Mouse (Mus musculus) heart, embryonic 11.5 days (tissue): ENCODE results near the gene Gm16181. TPM values are rescaled to one million over a fixed set of nuclear protein-coding genes. Genes with fewer than 3 reads are reported as not detected.

Source experiments
- ATAC-seq: fragments of 200-750 bp; cut with Nextera tagmentation; replicated peaks from 2 replicates; pipeline ENCODE4 v1.8.0; 2017; ENCODE audit warnings: moderate library complexity; ENCODE audit not compliant: insufficient number of reproducible peaks, low FRiP score, low TSS enrichment
- H3K27ac ChIP-seq: fragments of 300-500 bp; sonication (generic); 2 replicates; pipeline ENCODE4 v1.5.1; 2014; ENCODE audit warnings: mild to moderate bottlenecking, low read depth, low read length
- H3K27me3 ChIP-seq: fragments of 300-500 bp; sonication (generic); 2 replicates; pipeline ENCODE4 v1.6.1; 2014; ENCODE audit warnings: mild to moderate bottlenecking, low read length, mixed read lengths; ENCODE audit not compliant: control insufficient read depth, insufficient read depth
- H3K36me3 ChIP-seq: fragments of 300-500 bp; sonication (generic); 2 replicates; pipeline ENCODE4 v1.6.1; 2014; ENCODE audit warnings: mild to moderate bottlenecking, low read length, moderate library complexity, mixed read lengths; ENCODE audit not compliant: control insufficient read depth, insufficient read depth
- H3K4me1 ChIP-seq: fragments of 300-500 bp; sonication (generic); 2 replicates; pipeline ENCODE4 v1.6.1; 2014; ENCODE audit warnings: low read length; ENCODE audit not compliant: control insufficient read depth, insufficient read depth
- H3K4me2 ChIP-seq: fragments of 300-500 bp; sonication (generic); 2 replicates; pipeline ENCODE4 v1.6.1; 2014; ENCODE audit warnings: mild to moderate bottlenecking, moderate library complexity
- H3K4me3 ChIP-seq: fragments of 300-500 bp; sonication (generic); 2 replicates; pipeline ENCODE4 v1.5.1; 2014; ENCODE audit warnings: low read depth, low read length
- H3K9ac ChIP-seq: fragments of 300-500 bp; sonication (generic); 2 replicates; pipeline ENCODE4 v1.6.1; 2014; ENCODE audit warnings: mild to moderate bottlenecking, low read depth, low read length, moderate library complexity
- H3K9me3 ChIP-seq: fragments of 300-500 bp; sonication (generic); replicated peaks from 2 replicates; pipeline ENCODE4 v1.6.1; 2016; ENCODE audit warnings: low read length; ENCODE audit not compliant: control insufficient read depth
- WGBS: fragments of 180-500 bp; shearing (Covaris S2); extraction: QIAGEN DNeasy Blood & Tissue Kit; methylation state at CpG from one replicate; pipeline ENCODE4 v1.1.7; 2014; ENCODE audit not compliant: insufficient replicate concordance; 5-methylcytosine and 5-hydroxymethylcytosine counted together
- microRNA-seq: library from miRNA; unstranded; fragments of <30 nt; microRNA quantifications from one replicate; pipeline ENCODE4, GENCODE M21; 2016; ENCODE audit warnings: borderline number of aligned reads
- polyA plus RNA-seq: library from polyadenylated mRNA; unstranded; fragments of >200 nt; fragmentation: Nextera tagmentation; extraction: Ambion mirVana; gene quantifications from 2 replicates; pipeline ENCODE4 v1.2.1, GENCODE M21; 2014

The Gm16181 gene
- polyA plus RNA-seq, 1 experiment from 2014 or later = 0.44 TPM

DNA sequence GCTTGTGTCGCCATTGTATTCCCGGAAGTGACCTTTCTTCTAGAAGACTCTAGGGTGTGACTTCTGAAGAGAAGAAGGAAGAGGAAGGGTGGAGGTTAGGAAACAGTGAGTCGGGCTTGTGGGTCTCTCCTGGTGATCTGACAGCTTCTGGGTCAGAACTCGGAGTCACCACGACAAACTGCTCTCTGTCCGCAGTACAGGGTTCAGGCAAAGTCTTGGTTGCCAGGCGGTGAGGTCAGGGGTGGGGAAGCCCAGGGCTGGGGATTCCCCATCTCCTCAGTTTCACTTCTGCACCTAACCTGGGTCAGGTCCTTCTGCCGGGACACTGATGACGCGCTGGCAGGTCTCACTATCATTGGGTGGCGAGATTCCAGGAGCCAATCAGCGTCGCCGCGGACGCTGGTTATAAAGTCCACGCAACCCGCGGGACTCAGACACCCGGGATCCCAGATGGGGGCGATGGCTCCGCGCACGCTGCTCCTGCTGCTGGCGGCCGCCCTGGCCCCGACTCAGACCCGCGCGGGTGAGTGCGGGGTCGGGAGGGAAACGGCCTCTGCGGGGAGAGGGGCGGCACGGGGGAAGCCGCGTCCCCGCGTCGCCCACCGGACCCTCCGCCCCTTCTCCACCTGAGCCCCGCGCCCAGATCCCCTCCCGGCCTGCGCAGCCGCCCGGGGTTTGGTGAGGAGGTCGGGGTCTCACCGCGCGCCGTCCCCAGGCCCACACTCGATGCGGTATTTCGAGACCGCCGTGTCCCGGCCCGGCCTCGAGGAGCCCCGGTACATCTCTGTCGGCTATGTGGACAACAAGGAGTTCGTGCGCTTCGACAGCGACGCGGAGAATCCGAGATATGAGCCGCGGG, 42.3 kb downstream of the Gm16181 start, which contains the start of gene H2-D1:
TSS of gene H2-D1 (plus strand) at position 67 of the 859 bp plus-strand sequence.
- Histone ChIP-seq H3K9me3 (no peaks in the 10 kb centered on the region), H3K9ac (peak within 1 kb of the TSS; percentile 67), H3K4me2 (peak within 1 kb of the TSS; percentile 100), H3K36me3 (no peaks in the 10 kb centered on the region), H3K4me3 (peak within 1 kb of the TSS; percentile 73), H3K27me3 (peaks cover 33% of the 10 kb centered on the region), H3K27ac (no peak within 1 kb of the TSS), H3K4me1 (no peaks in the 10 kb centered on the region)
- peak; percentile 85 for ATAC-seq
- WGBS = 1% methylated on average over 72 of the region's 73 CpGs

- no peaks in the 10 kb centered on the region for H3K36me3 ChIP-seq
- H3K4me2 ChIP-seq = peak overlapping the region; percentile 100
- no peaks in the 10 kb centered on the region for H3K4me1 ChIP-seq
- WGBS = 2% methylated on average over 31 of the region's 31 CpGs
- ATAC-seq = 0 out of 2 replicates have a peak, but pooled peaks have one; percentile 3
- peak overlapping the region; percentile 67; the same call in 1 of the 2 replicates for H3K9ac ChIP-seq
- no peak overlapping the region for H3K27ac ChIP-seq
- H3K9me3 ChIP-seq = no peaks in the 10 kb centered on the region
- peak overlapping the region; percentile 73 for H3K4me3 ChIP-seq
- peaks cover 33% of the 10 kb centered on the region for H3K27me3 ChIP-seq
Measured at GRCm38 (mm10) chr17:35263523-35263883, 42.9 kb downstream of the Gm16181 start.

DNA sequence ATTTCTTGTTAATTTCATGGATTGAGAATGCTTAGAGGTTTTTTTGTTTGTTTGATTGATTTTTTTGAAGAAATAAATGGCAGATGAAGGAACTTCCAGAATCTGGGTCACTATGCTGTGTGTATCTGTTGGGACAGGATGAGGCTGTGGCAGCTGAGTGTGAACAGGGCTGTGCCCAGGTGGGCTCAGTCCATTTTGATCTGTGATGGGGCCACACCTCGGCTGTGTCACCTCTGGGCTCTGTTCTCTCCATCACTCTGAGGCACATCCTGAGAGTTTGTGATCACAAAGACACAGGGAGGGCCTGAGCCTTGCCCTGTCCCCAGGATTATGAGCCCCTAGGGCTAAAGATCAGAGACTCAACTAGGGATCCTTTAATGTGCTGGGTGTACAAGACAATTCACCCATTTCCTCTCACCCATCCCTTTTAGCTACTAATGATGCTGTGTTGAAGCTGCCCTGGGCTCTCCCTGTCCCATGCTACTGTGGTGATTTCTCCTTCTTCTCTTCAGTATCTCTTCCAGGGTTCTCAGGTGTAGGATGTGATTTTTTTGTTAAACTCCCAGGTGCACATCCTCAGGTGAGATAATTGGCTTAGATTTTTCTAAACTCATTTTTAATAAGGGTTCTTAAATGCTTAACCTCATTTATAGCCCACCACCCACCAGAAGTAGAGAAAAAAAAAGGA, 46.9 kb downstream of the Gm16181 start:
- Histone ChIP-seq H3K27ac (no peak overlapping the region), H3K36me3 (no peaks in the 10 kb centered on the region), H3K4me1 (no peaks in the 10 kb centered on the region), H3K4me3 (no peak overlapping the region), H3K9ac (no peak overlapping the region), H3K4me2 (no peak overlapping the region), H3K27me3 (peaks cover 22% of the 10 kb centered on the region), H3K9me3 (no peaks in the 10 kb centered on the region)
- WGBS = 39% methylated on average over 1 of the region's 1 CpGs
- ATAC-seq = no peak

- WGBS = 23% methylated on average over 3 of the region's 3 CpGs
Measured at GRCm38 (mm10) chr17:35269653-35270347, 49.2 kb downstream of the Gm16181 start.

DNA sequence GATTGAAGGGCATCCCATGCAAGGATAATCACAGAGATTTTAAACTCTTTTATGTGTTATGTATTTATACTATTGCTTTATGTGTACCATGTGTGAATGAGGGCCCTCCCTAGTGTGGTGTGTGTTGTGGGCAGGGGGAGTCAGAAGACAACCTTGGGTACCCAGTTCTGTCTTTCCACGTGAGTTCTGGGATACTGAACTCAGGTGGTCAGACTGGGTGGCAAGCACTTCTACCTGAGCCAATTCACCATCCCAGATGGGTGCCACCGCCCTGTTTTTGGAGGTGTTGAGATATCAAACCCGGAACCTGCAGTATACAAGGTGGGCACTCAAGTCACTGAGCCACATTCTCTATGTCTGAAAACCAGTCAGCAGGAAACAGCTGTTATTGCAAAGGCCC, 51.6 kb downstream of the Gm16181 start:
- ATAC-seq = no peak
- no peaks in the 10 kb centered on the region for H3K9me3 ChIP-seq
- WGBS = 53% methylated on average over 3 of the region's 3 CpGs
- no peak overlapping the region for H3K27ac ChIP-seq
- no peak overlapping the region for H3K4me2 ChIP-seq
- no peaks in the 10 kb centered on the region for H3K36me3 ChIP-seq
- no peak overlapping the region for H3K4me3 ChIP-seq
- peaks cover 14% of the 10 kb centered on the region for H3K27me3 ChIP-seq
- no peak overlapping the region for H3K9ac ChIP-seq
- no peaks in the 10 kb centered on the region for H3K4me1 ChIP-seq

More at GRCm38 (mm10) chr17:35269653-35270347, 49.2 kb downstream of the Gm16181 start:
- peaks cover 3% of the 10 kb centered on the region for H3K27me3 ChIP-seq
- no peak overlapping the region for H3K4me3 ChIP-seq
- 0 out of 2 replicates have a peak, but pooled peaks have one; percentile 42 for ATAC-seq
- H3K9ac ChIP-seq = no peak overlapping the region
- H3K4me1 ChIP-seq = no peaks in the 10 kb centered on the region
- H3K27ac ChIP-seq = no peak overlapping the region
- no peak overlapping the region for H3K4me2 ChIP-seq
- no peaks in the 10 kb centered on the region for H3K36me3 ChIP-seq
- H3K9me3 ChIP-seq = no peaks in the 10 kb centered on the region

Small RNA genes within 50 kb of the gene (microRNA-seq; reads per million reads assigned to microRNA genes)
- not detected for gene Mir6973a
- not detected for gene Mir6974
- gene Mir6975 = 1.8 reads per million, percentile 23 among the genes with 10 or more reads in this experiment
- gene Mir8094 = 0.81 reads per million, percentile 9 among the genes with 10 or more reads in this experiment

Other genes starting within 250 kb of the Gm16181 start
- gene Hspa1a, start 248.7 kb upstream of the Gm16181 start, polyA plus RNA-seq = 1.9 and 2.5 TPM in 2 replicates
- 1.7 and 4.0 TPM in 2 replicates for gene Hspa1l, start 248.1 kb upstream of the Gm16181 start, polyA plus RNA-seq
- gene Lsm2, start 239.0 kb upstream of the Gm16181 start, polyA plus RNA-seq = 162 and 169 TPM in 2 replicates
- 55.7 and 59.7 TPM in 2 replicates for gene Vars, start 219.8 kb upstream of the Gm16181 start, polyA plus RNA-seq
- 0.20 and 0.27 TPM in 2 replicates for gene Vwa7, start 204.3 kb upstream of the Gm16181 start, polyA plus RNA-seq
- 1.8 and 2.1 TPM in 2 replicates for gene Sapcd1, start 192.8 kb upstream of the Gm16181 start, polyA plus RNA-seq
- gene Msh5, start 174.1 kb upstream of the Gm16181 start, polyA plus RNA-seq = 4.4 and 4.6 TPM in 2 replicates
- gene Clic1, start 170.9 kb upstream of the Gm16181 start, polyA plus RNA-seq = 86.4 and 228 TPM in 2 replicates
- 213 and 217 TPM in 2 replicates for gene Ddah2, start 161.8 kb upstream of the Gm16181 start, polyA plus RNA-seq
- not detected in 2 replicates for gene Ly6g6c, start 155.4 kb upstream of the Gm16181 start, polyA plus RNA-seq
- gene Mpig6b, start 154.7 kb upstream of the Gm16181 start, polyA plus RNA-seq = 1.4 and 1.8 TPM in 2 replicates
- 0.42 TPM in 1 of 2 replicates, not detected in the other for gene Ly6g6e, start 143.9 kb upstream of the Gm16181 start, polyA plus RNA-seq
- gene Ly6g6d, start 142.8 kb upstream of the Gm16181 start, polyA plus RNA-seq = 2.0 and 2.2 TPM in 2 replicates
- gene Ly6g6f, start 135.2 kb upstream of the Gm16181 start, polyA plus RNA-seq = 1.8 TPM in 2 replicates
- 47.4 and 51.2 TPM in 2 replicates for gene Abhd16a, start 131.6 kb upstream of the Gm16181 start, polyA plus RNA-seq
- gene Ly6g5c, start 112.6 kb upstream of the Gm16181 start, polyA plus RNA-seq = not detected in 2 replicates
- gene Ly6g5b, start 105.4 kb upstream of the Gm16181 start, polyA plus RNA-seq = 0.36 and 0.56 TPM in 2 replicates
- gene Gpank1, start 99.4 kb upstream of the Gm16181 start, polyA plus RNA-seq = 15.7 and 17.2 TPM in 2 replicates
- 221 and 222 TPM in 2 replicates for gene Csnk2b, start 98.8 kb upstream of the Gm16181 start, polyA plus RNA-seq
- gene D17H6S53E, start 94.5 kb upstream of the Gm16181 start, polyA plus RNA-seq = 8.4 and 10.8 TPM in 2 replicates
- gene Apom, start 88.8 kb upstream of the Gm16181 start, polyA plus RNA-seq = 2.3 and 12.9 TPM in 2 replicates
- gene Bag6, start 85.7 kb upstream of the Gm16181 start, polyA plus RNA-seq = 72.5 and 77.4 TPM in 2 replicates
- gene Prrc2a, start 55.9 kb upstream of the Gm16181 start, polyA plus RNA-seq = 128 and 163 TPM in 2 replicates
- 2.7 and 4.2 TPM in 2 replicates for gene Aif1, start 44.8 kb upstream of the Gm16181 start, polyA plus RNA-seq
- 4.9 and 5.0 TPM in 2 replicates for gene Lst1, start 32.4 kb upstream of the Gm16181 start, polyA plus RNA-seq
- 0.42 TPM in 1 of 2 replicates, not detected in the other for gene Ltb, start 26.4 kb upstream of the Gm16181 start, polyA plus RNA-seq
- gene Tnf, start 18.8 kb upstream of the Gm16181 start, polyA plus RNA-seq = not detected in 2 replicates
- gene Lta, start 15.5 kb upstream of the Gm16181 start, polyA plus RNA-seq = not detected in 2 replicates
- 9.3 and 10.1 TPM in 2 replicates for gene Atp6v1g2, start 12.8 kb downstream of the Gm16181 start, polyA plus RNA-seq
- 2.3 and 4.9 TPM in 2 replicates for gene Nfkbil1, start 15.0 kb downstream of the Gm16181 start, polyA plus RNA-seq
- gene Ddx39b, start 20.9 kb downstream of the Gm16181 start, polyA plus RNA-seq = 317 and 318 TPM in 2 replicates
- 21.0 and 29.1 TPM in 2 replicates for gene H2-D1, start 41.9 kb downstream of the Gm16181 start, polyA plus RNA-seq
- gene H2-Q1, start 99.6 kb downstream of the Gm16181 start, polyA plus RNA-seq = 0.18 and 0.53 TPM in 2 replicates
- gene H2-Q2, start 121.4 kb downstream of the Gm16181 start, polyA plus RNA-seq = 9.0 and 10.1 TPM in 2 replicates
- gene H2-Q4, start 158.8 kb downstream of the Gm16181 start, polyA plus RNA-seq = 1.8 and 2.7 TPM in 2 replicates
- 0.38 and 0.39 TPM in 2 replicates for gene H2-Q6, start 204.0 kb downstream of the Gm16181 start, polyA plus RNA-seq
- gene H2-Q7, start 218.3 kb downstream of the Gm16181 start, polyA plus RNA-seq = 0.84 and 2.6 TPM in 2 replicates
- gene H2-Q10, start 249.3 kb downstream of the Gm16181 start, polyA plus RNA-seq = 0.20 and 1.4 TPM in 2 replicates